Mouse (Mus musculus): ENCODE data around the gene Gm10799.

DNA sequence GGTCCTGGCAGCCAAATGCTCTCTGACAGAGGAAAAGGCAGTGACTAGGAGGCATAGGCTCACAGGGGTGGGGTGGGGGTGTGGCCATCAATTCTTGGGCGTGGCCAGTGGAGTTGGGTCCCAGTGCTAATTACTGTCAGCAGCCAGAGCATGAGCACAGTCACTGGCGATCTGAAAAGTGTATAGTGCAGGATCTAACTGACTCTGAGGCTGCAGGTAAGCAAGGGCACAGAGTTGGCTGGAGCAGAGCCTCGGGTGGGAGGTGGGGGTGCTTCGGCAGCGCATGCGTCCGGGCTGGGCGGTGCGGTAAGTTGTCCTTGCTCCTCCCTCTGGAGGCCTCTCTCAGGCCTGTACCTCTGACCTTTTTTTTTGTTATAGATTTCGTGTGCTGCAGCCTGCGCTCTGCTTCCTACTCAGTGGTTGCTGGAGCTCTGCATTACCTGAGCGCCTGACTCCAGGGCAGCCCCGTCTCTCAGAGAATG, 1.4 kb upstream of the Gm10799 start, which contains the start of gene Cd59b:
- TF ChIP-seq CTCF (IDR thresholded peaks at IDR 0.05; ENCODE audit: insufficient read depth, low read depth, low read length): no peak
- no peak for TF ChIP-seq POLR2A (IDR thresholded peaks at IDR 0.05; ENCODE audit: insufficient read depth, low read depth, low read length)
